Mouse (Mus musculus) common myeloid progenitor, adult 5-6 weeks (primary cell): ENCODE measurements around the gene Ndc80. TPM values are rescaled to one million over a fixed set of nuclear protein-coding genes. Genes with fewer than 3 reads are reported as not detected.
A peak's percentile ranks its signal among the peaks of the same experiment; 100 is the strongest.
"Not testable (repeated sequence)": the region's sequence is repeated elsewhere in the genome, so short reads cannot be mapped to it uniquely, and the experiment has no call there.

Experiments
- ATAC-seq: replicated peaks from 2 replicates; pipeline ENCODE4 v1.8.0; 2016; ENCODE audit warnings: low read depth, mild to moderate bottlenecking, moderate TSS enrichment, inconsistent platforms; ENCODE audit not compliant: poor library complexity, severe bottlenecking
- total RNA-seq: library from RNA; stranded (forward); fragments of 200-1000, 187-1606 nt; gene quantifications from 2 replicates; pipeline ENCODE4 v1.2.3, GENCODE M21; 2017

Ndc80 gene
- 90.5 and 91.4 TPM in 2 replicates for total RNA-seq

GRCm38 (mm10) chr17:71526711-71527564 is at the start of gene Ndc80:
Gene Ndc80, minus strand, starts transcription at chr17:71526857.
- ATAC-seq = peak; percentile 92

GRCm38 (mm10) chr17:71561631-71562030 is 35.0 kb upstream of the Ndc80 start:
- peak; percentile 73 for ATAC-seq

GRCm38 (mm10) chr17:71552901-71553300 is 26.2 kb upstream of the Ndc80 start:
- ATAC-seq = no peak

- ATAC-seq = peak; percentile 92
Measured at GRCm38 (mm10) chr17:71551757-71552451, 25.2 kb upstream of the Ndc80 start, which contains the start of gene Spdya. Gene Spdya, plus strand, starts transcription at chr17:71552061.

- ATAC-seq = no peak
Measured at GRCm38 (mm10) chr17:71551350-71551749, 24.7 kb upstream of the Ndc80 start.

- ATAC-seq = no peak
Measured at GRCm38 (mm10) chr17:71548586-71548985, 21.9 kb upstream of the Ndc80 start.

- ATAC-seq = no peak
Measured at GRCm38 (mm10) chr17:71537164-71537563, 10.5 kb upstream of the Ndc80 start.

GRCm38 (mm10) chr17:71535595-71535994 is 8.9 kb upstream of the Ndc80 start:
- ATAC-seq = not testable (repeated sequence)

- no peak for ATAC-seq
Measured at GRCm38 (mm10) chr17:71528042-71528441, 1.4 kb upstream of the Ndc80 start.

GRCm38 (mm10) chr17:71526302-71526708 is 352 bp downstream of the Ndc80 start:
- peak; percentile 17 for ATAC-seq

GRCm38 (mm10) chr17:71510297-71510696 is 16.4 kb downstream of the Ndc80 start:
- no peak for ATAC-seq

- ATAC-seq = no peak
Measured at GRCm38 (mm10) chr17:71506832-71507231, 19.8 kb downstream of the Ndc80 start.

GRCm38 (mm10) chr17:71495784-71496183 is 30.9 kb downstream of the Ndc80 start:
- no peak for ATAC-seq

GRCm38 (mm10) chr17:71491332-71491686 is 35.3 kb downstream of the Ndc80 start:
- no peak for ATAC-seq

GRCm38 (mm10) chr17:71490666-71491331 is 35.9 kb downstream of the Ndc80 start:
- ATAC-seq = peak; percentile 46

GRCm38 (mm10) chr17:71489703-71490461 is 36.8 kb downstream of the Ndc80 start:
- ATAC-seq = peak; percentile 65

- peak; percentile 54 for ATAC-seq
Measured at GRCm38 (mm10) chr17:71486231-71486851, 40.3 kb downstream of the Ndc80 start.

GRCm38 (mm10) chr17:71485791-71486230 is 40.8 kb downstream of the Ndc80 start:
- peak; percentile 65 for ATAC-seq

- no peak for ATAC-seq
Measured at GRCm38 (mm10) chr17:71484711-71485110, 41.9 kb downstream of the Ndc80 start.
